Mouse (Mus musculus) CH12.LX (cell line): ENCODE results near the gene H2-Q10.
"Not testable (repeated sequence)": the region's sequence is repeated elsewhere in the genome, so short reads cannot be mapped to it uniquely, and the experiment has no call there.

ENCODE experiments used
- CTCF ChIP-seq, 2 experiments: IDR thresholded peaks in 1 of 2; conservative IDR thresholded peaks in 1 of 2; 2 replicates each; pipeline ENCODE4 v1.5.1; 2011 to 2012; ENCODE audit warnings: low read depth in 2 of 2, low read length in 2 of 2, improper control_type of control experiment in 1 of 2, inconsistent platforms in 1 of 2, mild to moderate bottlenecking in 1 of 2, moderate library complexity in 1 of 2
- ELF1 ChIP-seq: IDR thresholded peaks from 2 replicates; pipeline ENCODE4 v1.6.1; 2014; ENCODE audit warnings: low read depth, mild to moderate bottlenecking, inconsistent platforms, low read length, improper control_type of control experiment
- MAFK ChIP-seq: IDR thresholded peaks from 2 replicates; pipeline ENCODE4 v1.6.1; 2011; ENCODE audit warnings: low read length, improper control_type of control experiment; ENCODE audit not compliant: insufficient replicate concordance
- USF1 ChIP-seq: IDR thresholded peaks from 2 replicates; pipeline ENCODE4 v1.6.1; 2014; ENCODE audit warnings: low read depth, mild to moderate bottlenecking, inconsistent platforms, low read length, improper control_type of control experiment

- not testable (repeated sequence) for TF ChIP-seq USF1; MAFK; ELF1; CTCF (conservative IDR thresholded peaks at IDR 0.05 in 1 of 2, IDR thresholded peaks at IDR 0.05 in 1 of 2; ENCODE audit: low read depth in 2 of 2, low read length in 2 of 2)
Observed at GRCm38 (mm10) chr17:35458247-35458646, 11.6 kb upstream of the H2-Q10 start.
